Mouse (Mus musculus): ENCODE measurements around the gene Mettl7b. TPM values are rescaled to one million over a fixed set of nuclear protein-coding genes. Genes with fewer than 3 reads are reported as not detected.

The Mettl7b gene
- total RNA-seq, 2 experiments from 2014 or later: 0.16 TPM; not detected in 1

Other genes with a start within 250 kb of the Mettl7b start
- gene Dgka, start 216.1 kb downstream of the Mettl7b start, total RNA-seq (2021): 10 to 100 TPM in 1 of 2 experiments, 1 to 10 TPM in 1; 8.3 to 10.8 TPM
- gene Pym1, start 213.1 kb downstream of the Mettl7b start, total RNA-seq (2021): 10 to 100 TPM; 10.9 to 14.3 TPM
- 1 to 10 TPM; 3.2 TPM for gene Mmp19, start 170.1 kb downstream of the Mettl7b start, total RNA-seq (2021)
- gene Dnajc14, start 156.9 kb downstream of the Mettl7b start, total RNA-seq (2021): 10 to 100 TPM; 23.3 to 24.5 TPM
- 1 to 10 TPM; 6.4 to 7.4 TPM for gene Tmem198b, start 156.6 kb downstream of the Mettl7b start, total RNA-seq (2021)
- 10 to 100 TPM; 33.3 to 36.3 TPM for gene Sarnp, start 143.7 kb downstream of the Mettl7b start, total RNA-seq (2021)
- gene Ormdl2, start 139.3 kb downstream of the Mettl7b start, total RNA-seq (2021): 1 to 10 TPM; 5.8 to 6.3 TPM
- 1 to 10 TPM; 6.7 to 7.1 TPM for gene Gdf11, start 69.3 kb downstream of the Mettl7b start, total RNA-seq (2021)
- gene Cd63, start 60.0 kb downstream of the Mettl7b start, total RNA-seq (2021): 100 to 1,000 TPM; 121 to 151 TPM
- gene Rdh5, start 38.1 kb downstream of the Mettl7b start, total RNA-seq (2021): 1 to 10 TPM; 5.6 to 7.7 TPM
- gene Bloc1s1, start 37.0 kb downstream of the Mettl7b start, total RNA-seq (2021): 100 to 1,000 TPM; 174 to 181 TPM
- gene Itga7, start 27.2 kb downstream of the Mettl7b start, total RNA-seq (2021): 10 to 100 TPM; 88.7 to 94.7 TPM
- not detected for gene Olfr9, start 28.4 kb upstream of the Mettl7b start, total RNA-seq (2021)
- gene Olfr763, start 49.8 kb upstream of the Mettl7b start, total RNA-seq (2021): not detected
- not detected for gene Olfr764-ps1, start 78.9 kb upstream of the Mettl7b start, total RNA-seq (2021)
- not detected for gene Olfr765, start 89.0 kb upstream of the Mettl7b start, total RNA-seq (2021)
- not detected for gene Olfr766-ps1, start 108.0 kb upstream of the Mettl7b start, total RNA-seq (2021)
- not detected for gene Olfr767, start 121.9 kb upstream of the Mettl7b start, total RNA-seq (2021)
- gene Olfr768, start 138.4 kb upstream of the Mettl7b start, total RNA-seq (2021): not detected
- gene Olfr769, start 156.9 kb upstream of the Mettl7b start, total RNA-seq (2021): not detected
- not detected for gene Olfr770, start 178.0 kb upstream of the Mettl7b start, total RNA-seq (2021)
- gene Olfr771, start 203.8 kb upstream of the Mettl7b start, total RNA-seq (2021): not detected
- gene Olfr772, start 216.9 kb upstream of the Mettl7b start, total RNA-seq (2021): not detected
- gene Olfr773, start 226.4 kb upstream of the Mettl7b start, total RNA-seq (2021): not detected